Mouse (Mus musculus) megakaryocyte-erythroid progenitor cell, adult 5-6 weeks (primary cell): ENCODE measurements around the gene Clps. TPM values are rescaled to one million over a fixed set of nuclear protein-coding genes. Genes with fewer than 3 reads are reported as not detected.

Experiments used
- ATAC-seq: replicated peaks from 2 replicates; pipeline ENCODE4 v1.8.0; 2016; ENCODE audit warnings: mild to moderate bottlenecking, inconsistent platforms; ENCODE audit not compliant: severe bottlenecking, poor library complexity, low FRiP score, low TSS enrichment
- total RNA-seq, 2 experiments: library from RNA; stranded (forward) in 1 of 2; stranded (reverse) in 1 of 2; fragments of 200-1000, 215-1000 nt in 1 of 2; fragments of >200 nt in 1 of 2; fragmentation: Nextera tagmentation in 1 of 2; gene quantifications; 2 replicates each; pipeline ENCODE4 v1.2.3; 2014 to 2017

Clps gene
- total RNA-seq, 2 experiments from 2014 or later = not detected

DNA sequence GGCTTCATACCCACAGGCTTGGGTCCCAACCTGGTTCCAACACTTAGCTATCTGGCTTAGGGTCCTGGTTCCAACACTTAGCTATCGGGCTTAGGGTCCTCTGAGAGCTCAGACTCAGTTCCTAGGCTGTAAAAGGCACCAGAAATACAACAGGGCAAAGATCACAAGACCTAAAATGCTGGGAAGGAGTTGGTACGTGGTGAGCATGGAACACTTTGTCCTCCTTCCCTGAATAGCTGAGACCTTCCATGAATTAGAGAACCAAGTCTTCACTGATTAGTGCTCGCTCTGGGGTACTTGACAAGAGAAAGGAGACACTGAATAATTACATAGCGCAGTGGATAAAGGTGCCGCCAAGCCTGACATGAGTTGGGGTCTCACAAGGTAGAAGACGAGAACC lies 38.6 kb downstream of the Clps start:
- ATAC-seq = no peak

DNA sequence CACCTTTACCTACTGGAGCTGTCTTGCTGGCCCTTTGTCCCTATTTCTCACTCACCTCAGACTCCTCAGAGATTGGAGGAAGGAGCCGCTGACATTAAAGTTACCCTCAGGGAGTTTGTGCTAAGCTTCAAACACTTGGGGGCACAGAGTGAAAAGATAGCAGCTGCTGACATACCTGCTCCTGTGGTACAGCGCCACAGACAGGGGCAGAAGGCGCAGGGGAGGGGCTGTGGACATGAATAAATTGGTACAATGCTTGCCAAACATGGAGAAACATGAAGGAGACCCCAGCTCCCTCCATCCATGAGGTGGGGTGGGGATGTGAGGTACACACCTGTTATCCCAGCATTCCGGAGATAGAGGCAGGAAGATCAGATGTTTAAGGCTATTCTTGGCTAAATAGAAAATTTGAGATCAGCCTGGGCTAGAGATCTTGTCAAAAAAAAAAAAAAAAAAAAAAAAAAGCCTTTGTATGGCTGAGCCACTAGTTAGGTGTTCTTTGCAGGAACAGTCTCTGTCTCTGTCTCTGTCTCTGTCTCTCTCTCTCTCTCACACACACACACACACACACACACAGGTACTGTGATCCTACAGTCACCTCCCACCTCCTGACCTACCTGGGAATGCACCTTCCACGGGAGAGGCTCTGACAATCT lies 39.4 kb downstream of the Clps start:
- ATAC-seq = no peak

- ATAC-seq = no peak
These were observed 40.0 kb downstream of the Clps start for GRCm38 (mm10) chr17:28520561-28520960.

DNA sequence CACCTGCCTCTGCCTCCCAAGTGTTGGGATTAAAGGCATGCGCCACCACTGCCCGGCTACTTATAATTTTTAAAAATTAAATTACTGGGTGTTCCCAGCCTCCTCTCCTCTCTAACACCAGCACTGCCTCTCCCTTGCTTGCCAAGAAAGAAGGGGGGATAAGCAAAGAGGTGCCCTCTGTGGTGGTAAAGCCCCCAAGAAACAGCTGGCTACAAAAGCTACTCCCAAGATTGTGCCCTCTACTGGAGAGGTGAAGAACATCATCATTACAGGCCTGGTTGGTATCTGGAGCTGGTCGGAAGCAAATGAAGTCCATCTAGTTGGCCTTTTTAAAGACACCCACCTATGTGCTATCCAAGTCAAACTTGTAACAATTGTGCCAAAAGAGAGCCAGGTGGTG lies 40.7 kb downstream of the Clps start:
- ATAC-seq = no peak

DNA sequence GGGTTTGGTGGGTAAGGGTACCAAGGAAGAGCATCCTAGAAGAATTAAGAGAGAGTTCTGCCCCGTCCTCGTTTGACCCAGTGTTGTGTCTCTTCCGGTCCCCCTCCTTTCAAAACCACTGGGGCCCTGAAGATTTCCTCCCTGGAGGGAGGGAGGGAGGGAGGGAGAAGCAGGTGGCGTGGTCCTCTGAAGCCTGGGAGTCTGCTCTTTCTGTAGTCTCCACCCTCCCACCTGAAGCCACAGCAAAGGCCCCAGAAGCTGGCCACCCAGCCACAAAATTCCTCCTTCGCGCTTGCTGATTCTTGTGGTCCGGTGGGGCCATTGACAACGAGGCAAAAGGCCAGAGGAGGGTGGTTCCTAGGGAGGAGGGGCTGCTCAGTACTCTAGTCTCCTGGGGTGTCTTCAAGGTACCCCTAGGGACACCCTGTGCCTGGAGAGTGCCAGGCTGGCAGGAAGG lies 41.9 kb downstream of the Clps start:
- ATAC-seq = no peak

DNA sequence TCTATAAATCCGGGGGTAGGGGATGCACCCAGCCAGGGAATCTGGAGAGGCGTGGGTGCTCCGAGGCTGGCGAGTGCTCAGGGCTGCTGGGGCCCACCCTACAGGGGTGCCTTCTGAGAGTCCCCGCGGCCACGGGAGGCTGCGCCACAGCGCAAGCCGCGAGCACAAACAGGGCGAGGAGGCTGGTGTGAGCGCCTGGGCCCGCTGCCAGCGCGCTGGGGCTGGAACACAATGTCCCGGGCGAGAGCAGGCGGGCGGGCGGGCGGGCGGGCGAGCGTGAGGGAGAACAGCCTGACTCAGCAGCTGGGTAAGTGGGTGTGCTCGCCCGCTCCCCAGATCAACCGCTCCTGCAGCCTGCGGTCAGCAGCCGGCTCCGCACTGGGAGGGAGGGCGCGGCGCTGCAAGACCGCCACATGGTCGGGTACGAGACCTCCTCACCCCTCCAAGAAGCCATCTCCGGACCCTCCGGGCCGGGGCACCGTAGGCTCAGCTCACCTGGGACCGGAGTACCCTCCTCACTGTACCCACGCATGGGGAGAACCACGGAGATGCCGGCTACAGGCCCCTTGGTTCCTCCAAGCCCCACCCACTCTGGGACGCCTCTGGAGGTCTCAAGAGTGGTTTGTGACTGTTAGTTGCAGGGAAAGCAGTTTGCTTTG lies 42.5 kb downstream of the Clps start:
- peak; percentile 69 for ATAC-seq

DNA sequence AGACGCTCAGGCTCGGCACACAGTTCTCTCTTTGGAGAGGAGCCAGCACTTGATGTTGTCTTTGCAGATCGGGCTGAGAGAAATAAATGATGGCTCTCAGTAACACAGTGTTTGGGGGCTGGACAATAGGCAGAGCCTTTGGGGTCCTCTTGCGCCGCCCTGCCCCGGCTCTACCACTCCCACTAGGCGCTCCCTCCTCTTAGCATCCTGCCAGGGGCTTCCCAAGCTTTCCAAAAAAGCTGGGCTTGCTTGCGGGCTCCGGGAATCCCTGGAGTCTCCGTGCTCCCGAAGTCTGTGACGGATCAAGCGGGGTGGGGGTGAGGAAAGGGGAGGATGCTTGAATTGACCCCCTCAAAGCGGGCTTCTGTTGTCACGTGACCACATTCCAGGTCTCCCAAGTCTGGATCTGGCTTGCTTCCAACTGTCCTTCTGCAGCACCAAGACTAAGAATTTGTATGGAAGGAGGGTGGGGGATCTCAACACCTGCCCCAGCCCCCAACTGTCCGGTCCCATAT lies 43.1 kb downstream of the Clps start, which contains the start of gene Fkbp5:
Fkbp5 (minus strand) TSS at position 87 of the 515 bp plus-strand sequence.
- no peak for ATAC-seq

DNA sequence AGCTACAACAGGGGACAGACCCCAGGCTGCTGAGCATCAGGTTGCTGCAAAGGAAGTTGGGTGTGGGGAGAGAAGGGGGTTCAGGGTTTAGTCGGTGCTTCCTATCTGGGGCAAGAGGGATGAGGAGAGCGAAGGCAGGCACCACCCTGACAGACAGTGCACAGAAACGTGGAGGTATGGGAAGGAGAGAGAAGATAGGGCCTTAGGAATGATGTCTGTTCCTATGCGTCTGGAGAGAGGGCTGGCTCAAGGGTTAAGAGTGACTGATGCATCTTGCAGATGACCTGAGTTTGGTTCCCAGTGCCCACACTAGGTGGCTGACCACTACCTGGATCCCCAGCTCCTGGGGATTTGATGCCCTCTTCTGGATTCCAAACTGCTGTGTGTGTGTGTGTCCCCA lies 43.7 kb downstream of the Clps start:
- no peak for ATAC-seq

DNA sequence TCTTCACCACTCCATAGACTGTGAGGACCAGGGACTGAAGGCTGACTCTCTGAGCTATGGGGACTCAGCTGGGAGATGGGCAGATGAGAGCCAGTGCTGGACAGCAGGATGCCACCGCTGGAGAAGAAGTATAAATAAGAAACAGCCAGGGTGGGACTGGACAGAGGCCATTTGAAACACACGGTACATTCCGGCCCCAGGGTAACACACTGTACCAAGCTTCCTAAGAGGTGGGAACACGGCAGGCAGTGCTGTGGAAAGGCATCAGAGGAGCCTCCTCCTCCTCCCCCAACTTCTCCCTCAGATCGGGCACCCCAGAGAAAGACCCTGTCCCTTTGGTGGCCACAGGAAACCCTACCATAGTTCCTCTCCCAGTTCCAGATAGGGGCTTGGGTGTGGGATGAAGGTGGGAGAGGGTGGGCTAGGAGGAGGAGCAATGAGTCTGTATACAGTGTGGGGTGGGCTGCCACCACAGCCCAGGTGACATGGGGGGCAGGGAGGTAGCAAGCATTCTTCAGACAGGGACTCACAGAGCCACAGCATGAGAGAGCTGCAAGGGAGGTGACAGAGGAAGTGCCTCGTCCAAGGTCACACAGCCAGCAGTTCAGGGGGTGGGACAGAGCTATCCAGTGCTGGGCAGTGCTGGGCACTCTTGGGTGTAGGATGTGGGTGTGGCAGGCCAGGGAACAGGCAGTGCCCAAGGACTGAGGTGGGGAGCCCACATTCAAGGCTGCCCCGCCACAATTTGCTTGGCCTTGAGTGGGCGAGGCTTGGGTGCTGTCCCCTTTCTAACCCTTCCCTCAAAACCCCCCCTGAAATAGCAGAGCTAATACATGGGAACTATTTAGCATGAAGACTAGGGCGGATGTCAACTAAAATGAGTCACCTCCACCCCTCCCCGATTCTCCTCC lies 44.9 kb downstream of the Clps start:
- no peak for ATAC-seq

GRCm38 (mm10) chr17:28514555-28514954 lies 46.0 kb downstream of the Clps start:
- ATAC-seq = no peak

- ATAC-seq = no peak
These were observed 46.7 kb downstream of the Clps start for GRCm38 (mm10) chr17:28513844-28514243.

- ATAC-seq = no peak
These were observed 47.2 kb downstream of the Clps start for GRCm38 (mm10) chr17:28513337-28513736.

DNA sequence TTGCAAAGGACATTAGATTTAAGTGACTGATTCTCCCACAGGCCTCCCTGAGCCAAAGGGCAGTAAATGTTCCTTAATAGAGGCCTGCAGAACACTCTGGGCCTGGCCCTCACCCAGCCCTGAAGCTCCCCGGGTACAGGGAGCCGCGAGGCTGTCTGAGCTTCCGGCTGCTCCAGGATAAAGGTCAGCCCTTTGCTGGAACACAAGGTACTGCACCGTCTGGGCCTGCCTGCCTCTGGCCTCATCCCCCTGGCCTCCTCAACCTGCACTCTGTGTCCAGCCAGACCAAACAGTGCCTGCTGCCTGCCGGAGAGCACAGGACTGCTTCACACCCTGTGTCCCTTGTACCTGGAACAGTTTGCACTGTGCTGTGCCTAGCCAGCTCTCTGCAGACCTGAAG lies 47.9 kb downstream of the Clps start:
- no peak for ATAC-seq

- ATAC-seq = no peak
These were observed 48.7 kb downstream of the Clps start for GRCm38 (mm10) chr17:28511616-28512541.

DNA sequence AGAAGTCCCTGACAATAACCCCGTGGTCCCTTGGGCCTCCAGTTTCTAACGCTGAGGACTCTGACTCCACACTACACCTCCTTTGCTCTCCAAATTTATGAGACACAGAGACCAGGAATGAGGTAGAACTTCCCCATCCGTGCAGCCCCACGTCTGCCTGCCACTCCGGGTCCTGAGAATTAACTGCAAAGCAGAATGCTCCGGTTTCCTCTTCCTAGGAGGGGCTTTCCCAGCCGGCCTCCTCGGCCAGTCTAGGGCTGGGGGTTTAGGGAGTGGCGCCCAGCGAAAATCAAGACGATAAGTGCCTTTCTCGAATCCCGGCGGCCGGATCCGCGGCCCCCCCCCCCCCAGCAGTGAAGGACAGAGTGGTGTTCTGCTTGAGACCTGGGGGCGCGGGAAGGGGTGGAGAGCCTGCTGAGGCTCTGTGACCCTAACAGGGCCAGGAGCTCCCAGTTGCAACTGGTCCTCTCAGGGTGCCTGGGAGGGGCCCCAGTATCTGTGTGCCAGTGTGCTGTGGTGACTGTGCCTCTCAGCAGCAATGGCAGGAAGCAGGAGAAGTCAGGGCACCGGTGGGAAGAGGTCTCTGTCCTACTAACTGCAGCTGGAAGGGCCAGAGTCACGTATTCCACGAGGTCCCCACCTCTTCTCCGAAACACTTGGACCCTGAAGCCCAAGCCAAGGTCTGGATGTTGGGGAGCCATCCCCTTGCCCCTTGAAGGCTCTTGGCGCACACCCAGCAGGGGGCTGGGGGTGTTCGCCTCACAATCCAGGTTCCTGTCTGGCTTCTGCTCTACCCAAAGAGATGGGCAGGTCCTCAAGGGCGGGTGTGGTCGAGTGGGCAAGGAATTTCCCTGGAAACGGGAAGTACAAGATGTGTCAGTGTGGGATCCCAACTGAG lies 49.9 kb downstream of the Clps start:
- peak; percentile 39; the same call in 1 of the 2 replicates for ATAC-seq
